Mouse (Mus musculus): ENCODE measurements around the gene Cd47. TPM values are rescaled to one million over a fixed set of nuclear protein-coding genes. Genes with fewer than 3 reads are reported as not detected.

Cd47 gene
- polyA plus RNA-seq, 1 experiment from 2014 or later = 94.9 TPM

GRCm38 (mm10) chr16:49836634-49837164, 36.4 kb downstream of the Cd47 start:
- no peaks in the 10 kb centered on the region for H3K36me3 ChIP-seq (ENCODE audit: control insufficient read depth, insufficient read depth, low read length)
- no peaks in the 10 kb centered on the region for H3K27me3 ChIP-seq (ENCODE audit: control insufficient read depth, insufficient read depth, low read length)
- H3K4me2 ChIP-seq (ENCODE audit: low read depth, low read length) = no peak overlapping the region
- no peak overlapping the region for H3K4me3 ChIP-seq (replicated peaks; ENCODE audit: low read length)
- 85% methylated on average over 6 of the region's 6 CpGs for WGBS
- peaks cover 9% of the 10 kb centered on the region; the same call in 1 of the 2 replicates for H3K4me1 ChIP-seq (ENCODE audit: control insufficient read depth, insufficient read depth, low read length)
- no peak for ATAC-seq (ENCODE audit: insufficient read depth, low FRiP score)
- H3K9ac ChIP-seq (ENCODE audit: low read length) = no peak overlapping the region
- H3K9me3 ChIP-seq (replicated peaks; ENCODE audit: control insufficient read depth, low read length) = no peaks in the 10 kb centered on the region
- no peak overlapping the region for H3K27ac ChIP-seq (ENCODE audit: low read length)

- H3K9ac ChIP-seq (ENCODE audit: low read length) = no peak overlapping the region
- no peak overlapping the region for H3K4me2 ChIP-seq (ENCODE audit: low read depth, low read length)
- H3K36me3 ChIP-seq (ENCODE audit: control insufficient read depth, insufficient read depth, low read length) = no peaks in the 10 kb centered on the region
- H3K27ac ChIP-seq (ENCODE audit: low read length) = no peak overlapping the region
- H3K27me3 ChIP-seq (ENCODE audit: control insufficient read depth, insufficient read depth, low read length) = no peaks in the 10 kb centered on the region
- H3K9me3 ChIP-seq (replicated peaks; ENCODE audit: control insufficient read depth, low read length) = no peaks in the 10 kb centered on the region
- no peak for ATAC-seq (ENCODE audit: insufficient read depth, low FRiP score)
- no peak overlapping the region for H3K4me3 ChIP-seq (replicated peaks; ENCODE audit: low read length)
- peaks cover 9% of the 10 kb centered on the region; the same call in 1 of the 2 replicates for H3K4me1 ChIP-seq (ENCODE audit: control insufficient read depth, insufficient read depth, low read length)
- WGBS = 82% methylated on average over 6 of the region's 6 CpGs
Observed at GRCm38 (mm10) chr16:49838923-49839322, 38.6 kb downstream of the Cd47 start.

GRCm38 (mm10) chr16:49839681-49840535, 39.6 kb downstream of the Cd47 start:
- H3K9ac ChIP-seq (ENCODE audit: low read length) = no peak overlapping the region
- H3K27ac ChIP-seq (ENCODE audit: low read length) = peak overlapping the region; percentile 39; the same call in 1 of the 2 replicates
- H3K4me3 ChIP-seq (replicated peaks; ENCODE audit: low read length) = no peak overlapping the region
- H3K4me2 ChIP-seq (ENCODE audit: low read depth, low read length) = peak overlapping the region; percentile 28; the same call in 1 of the 2 replicates
- ATAC-seq (ENCODE audit: insufficient read depth, low FRiP score) = peak; percentile 81
- H3K9me3 ChIP-seq (replicated peaks; ENCODE audit: control insufficient read depth, low read length) = no peaks in the 10 kb centered on the region
- 49% methylated on average over 15 of the region's 15 CpGs for WGBS
- no peaks in the 10 kb centered on the region for H3K27me3 ChIP-seq (ENCODE audit: control insufficient read depth, insufficient read depth, low read length)
- no peaks in the 10 kb centered on the region for H3K36me3 ChIP-seq (ENCODE audit: control insufficient read depth, insufficient read depth, low read length)
- H3K4me1 ChIP-seq (ENCODE audit: control insufficient read depth, insufficient read depth, low read length) = peaks cover 9% of the 10 kb centered on the region; the same call in 1 of the 2 replicates

GRCm38 (mm10) chr16:49843723-49844122, 43.4 kb downstream of the Cd47 start:
- H3K9me3 ChIP-seq (replicated peaks; ENCODE audit: control insufficient read depth, low read length) = no peaks in the 10 kb centered on the region
- H3K4me1 ChIP-seq (ENCODE audit: control insufficient read depth, insufficient read depth, low read length) = peaks cover 9% of the 10 kb centered on the region; the same call in 1 of the 2 replicates
- H3K9ac ChIP-seq (ENCODE audit: low read length) = no peak overlapping the region
- no peaks in the 10 kb centered on the region for H3K27me3 ChIP-seq (ENCODE audit: control insufficient read depth, insufficient read depth, low read length)
- H3K27ac ChIP-seq (ENCODE audit: low read length) = no peak overlapping the region
- no peak overlapping the region for H3K4me3 ChIP-seq (replicated peaks; ENCODE audit: low read length)
- WGBS = 50% methylated on average over 1 of the region's 1 CpGs
- no peaks in the 10 kb centered on the region for H3K36me3 ChIP-seq (ENCODE audit: control insufficient read depth, insufficient read depth, low read length)
- ATAC-seq (ENCODE audit: insufficient read depth, low FRiP score) = no peak
- no peak overlapping the region for H3K4me2 ChIP-seq (ENCODE audit: low read depth, low read length)

- 81% methylated on average over 5 of the region's 5 CpGs for WGBS
- Histone ChIP-seq H3K27ac (ENCODE audit: low read length) (no peak overlapping the region), H3K9me3 (replicated peaks; ENCODE audit: control insufficient read depth, low read length) (no peaks in the 10 kb centered on the region), H3K4me1 (ENCODE audit: control insufficient read depth, insufficient read depth, low read length) (no peaks in the 10 kb centered on the region), H3K4me2 (ENCODE audit: low read depth, low read length) (no peak overlapping the region), H3K36me3 (ENCODE audit: control insufficient read depth, insufficient read depth, low read length) (no peaks in the 10 kb centered on the region), H3K9ac (ENCODE audit: low read length) (no peak overlapping the region), H3K4me3 (replicated peaks; ENCODE audit: low read length) (no peak overlapping the region), H3K27me3 (ENCODE audit: control insufficient read depth, insufficient read depth, low read length) (no peaks in the 10 kb centered on the region)
- ATAC-seq (ENCODE audit: insufficient read depth, low FRiP score) = no peak
Observed at GRCm38 (mm10) chr16:49847224-49848003, 47.1 kb downstream of the Cd47 start.

- Histone ChIP-seq H3K27me3 (ENCODE audit: control insufficient read depth, insufficient read depth, low read length) (no peaks in the 10 kb centered on the region), H3K4me1 (ENCODE audit: control insufficient read depth, insufficient read depth, low read length) (no peaks in the 10 kb centered on the region), H3K9me3 (replicated peaks; ENCODE audit: control insufficient read depth, low read length) (no peaks in the 10 kb centered on the region), H3K4me3 (replicated peaks; ENCODE audit: low read length) (no peak overlapping the region), H3K9ac (ENCODE audit: low read length) (no peak overlapping the region), H3K4me2 (ENCODE audit: low read depth, low read length) (no peak overlapping the region), H3K27ac (ENCODE audit: low read length) (no peak overlapping the region), H3K36me3 (ENCODE audit: control insufficient read depth, insufficient read depth, low read length) (no peaks in the 10 kb centered on the region)
- ATAC-seq (ENCODE audit: insufficient read depth, low FRiP score) = no peak
- WGBS = 80% methylated on average over 1 of the region's 1 CpGs
Observed at GRCm38 (mm10) chr16:49848651-49849050, 48.3 kb downstream of the Cd47 start.

- no peak overlapping the region for H3K4me3 ChIP-seq (replicated peaks; ENCODE audit: low read length)
- 83% methylated on average over 3 of the region's 3 CpGs for WGBS
- H3K27ac ChIP-seq (ENCODE audit: low read length) = no peak overlapping the region
- peaks cover 4% of the 10 kb centered on the region for H3K4me1 ChIP-seq (ENCODE audit: control insufficient read depth, insufficient read depth, low read length)
- H3K27me3 ChIP-seq (ENCODE audit: control insufficient read depth, insufficient read depth, low read length) = no peaks in the 10 kb centered on the region
- ATAC-seq (ENCODE audit: insufficient read depth, low FRiP score) = no peak
- H3K9me3 ChIP-seq (replicated peaks; ENCODE audit: control insufficient read depth, low read length) = no peaks in the 10 kb centered on the region
- H3K9ac ChIP-seq (ENCODE audit: low read length) = no peak overlapping the region
- H3K4me2 ChIP-seq (ENCODE audit: low read depth, low read length) = no peak overlapping the region
- no peaks in the 10 kb centered on the region for H3K36me3 ChIP-seq (ENCODE audit: control insufficient read depth, insufficient read depth, low read length)
Observed at GRCm38 (mm10) chr16:49852940-49853339, 52.6 kb downstream of the Cd47 start.

- WGBS = 85% methylated on average over 6 of the region's 6 CpGs
- no peak for ATAC-seq (ENCODE audit: insufficient read depth, low FRiP score)
Observed at GRCm38 (mm10) chr16:49853633-49854032, 53.3 kb downstream of the Cd47 start.

GRCm38 (mm10) chr16:49854194-49854593, 53.9 kb downstream of the Cd47 start:
- no peak overlapping the region for H3K9ac ChIP-seq (ENCODE audit: low read length)
- no peaks in the 10 kb centered on the region for H3K9me3 ChIP-seq (replicated peaks; ENCODE audit: control insufficient read depth, low read length)
- H3K27ac ChIP-seq (ENCODE audit: low read length) = no peak overlapping the region
- peak overlapping the region; percentile 71; the same call in 1 of the 2 replicates for H3K4me2 ChIP-seq (ENCODE audit: low read depth, low read length)
- peaks cover 16% of the 10 kb centered on the region for H3K4me1 ChIP-seq (ENCODE audit: control insufficient read depth, insufficient read depth, low read length)
- no peaks in the 10 kb centered on the region for H3K27me3 ChIP-seq (ENCODE audit: control insufficient read depth, insufficient read depth, low read length)
- no peak for ATAC-seq (ENCODE audit: insufficient read depth, low FRiP score)
- peak overlapping the region; percentile 88; the same call in 1 of the 2 replicates for H3K4me3 ChIP-seq (replicated peaks; ENCODE audit: low read length)
- H3K36me3 ChIP-seq (ENCODE audit: control insufficient read depth, insufficient read depth, low read length) = no peaks in the 10 kb centered on the region
- whole genome bisulfite sequencing = 90% methylated on average over 6 of the region's 6 CpGs

More at GRCm38 (mm10) chr16:49853633-49854032, 53.3 kb downstream of the Cd47 start:
- Histone ChIP-seq H3K27me3 (ENCODE audit: control insufficient read depth, insufficient read depth, low read length) (no peaks in the 10 kb centered on the region), H3K36me3 (ENCODE audit: control insufficient read depth, insufficient read depth, low read length) (no peaks in the 10 kb centered on the region), H3K27ac (ENCODE audit: low read length) (no peak overlapping the region), H3K4me3 (replicated peaks; ENCODE audit: low read length) (no peak overlapping the region), H3K9me3 (replicated peaks; ENCODE audit: control insufficient read depth, low read length) (no peaks in the 10 kb centered on the region), H3K4me1 (ENCODE audit: control insufficient read depth, insufficient read depth, low read length) (peaks cover 11% of the 10 kb centered on the region), H3K4me2 (ENCODE audit: low read depth, low read length) (no peak overlapping the region), H3K9ac (ENCODE audit: low read length) (no peak overlapping the region)

Data from stomach, embryonic 16.5 days (tissue).